Comparison of ENCODE assay signal across 14 mouse cellular contexts in genomic region chr9:45203797-45204410, GRCm38 (mm10). TPM values are rescaled to one million over a fixed set of nuclear protein-coding genes. Genes with fewer than 3 reads are reported as not detected.
DNase-seq lines count a peak whose midpoint lies in the region; ATAC-seq lines count a peak whose summit lies in the region.
"Had no signal": no experiment of that assay in that cellular context is flagged by ENCODE, and none has a peak within 500 bp of the region (broad histone marks: within the 10 kb centered on the region; RNA-seq: fewer than 3 reads in every experiment).

TSS of gene Tmprss4 (minus strand) at chr9:45204092.

- no peaks in the 10 kb centered on the region for H3K27me3 ChIP-seq in stomach, embryonic 14.5 days (ENCODE audit: control insufficient read depth, insufficient read depth, low read length)
- H3K27me3 ChIP-seq in forebrain, embryonic 13.5 days = no peaks in the 10 kb centered on the region
- H3K27me3 ChIP-seq: liver, embryonic 13.5 days; midbrain, embryonic 15.5 days had no signal

- H3K9me3 ChIP-seq in stomach, embryonic 14.5 days (ENCODE audit: control insufficient read depth, low read depth, low read length) = no peaks in the 10 kb centered on the region
- no peaks in the 10 kb centered on the region for H3K9me3 ChIP-seq in forebrain, embryonic 13.5 days (replicated peaks)
- H3K9me3 ChIP-seq: heart, embryonic 10.5 days; liver, embryonic 13.5 days; midbrain, embryonic 15.5 days had no signal

- peak within 1 kb of the TSS; percentile 63; the same call in 1 of the 2 replicates for H3K27ac ChIP-seq in stomach, embryonic 14.5 days (ENCODE audit: low read length)
- no peak within 1 kb of the TSS for H3K27ac ChIP-seq in forebrain, embryonic 13.5 days
- H3K27ac ChIP-seq: heart, embryonic 10.5 days; liver, embryonic 13.5 days; midbrain, embryonic 15.5 days had no signal

- no peak within 1 kb of the TSS; the same call in 1 of the 2 replicates for H3K4me3 ChIP-seq in stomach, embryonic 14.5 days (ENCODE audit: low read depth, low read length)
- H3K4me3 ChIP-seq in forebrain, embryonic 13.5 days = no peak within 1 kb of the TSS
- H3K4me3 ChIP-seq: heart, embryonic 10.5 days; liver, embryonic 13.5 days; midbrain, embryonic 15.5 days had no signal

- H3K4me1 ChIP-seq in stomach, embryonic 14.5 days (ENCODE audit: control insufficient read depth, insufficient read depth, low read length) = no peaks in the 10 kb centered on the region
- no peaks in the 10 kb centered on the region for H3K4me1 ChIP-seq in forebrain, embryonic 13.5 days
- H3K4me1 ChIP-seq: heart, embryonic 10.5 days; midbrain, embryonic 15.5 days had no signal

- H3K9ac ChIP-seq in stomach, embryonic 14.5 days (replicated peaks; ENCODE audit: low read depth, low read length) = no peak within 1 kb of the TSS
- no peak within 1 kb of the TSS for H3K9ac ChIP-seq in forebrain, embryonic 13.5 days
- H3K9ac ChIP-seq: forebrain, postnatal 0 days; liver, embryonic 13.5 days; midbrain, embryonic 15.5 days had no signal

- WGBS in large intestine, adult 2 months = 23% methylated on average over 8 of the region's 8 CpGs
- 60% methylated on average over 8 of the region's 8 CpGs for WGBS in stomach, embryonic 14.5 days
- WGBS in forebrain, embryonic 13.5 days = 77% methylated on average over 8 of the region's 8 CpGs

- ATAC-seq in stomach, embryonic 14.5 days (ENCODE audit: insufficient number of reproducible peaks, insufficient read depth, low FRiP score, low read depth) = peak; percentile 85
- no peak for ATAC-seq in forebrain, embryonic 13.5 days
- ATAC-seq: forebrain, postnatal 0 days; midbrain, embryonic 15.5 days had no signal

- peak; percentile 44 for DNase-seq in thymus, postnatal 25 days
- no peak for DNase-seq in thymus, postnatal 4 days
- peak; percentile 89 for DNase-seq in gonadal fat pad, adult 2 months (ENCODE audit: low read depth)
- DNase-seq in large intestine, adult 2 months (ENCODE audit: low read depth, low spot score) = peak; percentile 96
- no peak for DNase-seq in right cerebral cortex, postnatal 14 days
- DNase-seq in gastrocnemius, adult 8-10 months (ENCODE audit: low spot score in 2 of 2) = no peak
- DNase-seq: forebrain, postnatal 0 days; layer of hippocampus, postnatal 36 days; liver, embryonic 13.5 days had no signal

- no peaks in the 10 kb centered on the region for H3K36me3 ChIP-seq in stomach, embryonic 14.5 days (ENCODE audit: control insufficient read depth, insufficient read depth, low read length)
- H3K36me3 ChIP-seq in forebrain, embryonic 13.5 days (ENCODE audit: poor library complexity, severe bottlenecking) = no peaks in the 10 kb centered on the region
- H3K36me3 ChIP-seq: heart, embryonic 10.5 days; liver, embryonic 13.5 days; midbrain, embryonic 15.5 days had no signal

- H3K4me2 ChIP-seq in stomach, embryonic 14.5 days (replicated peaks; ENCODE audit: low read depth, low read length) = peak within 1 kb of the TSS; percentile 27
- no peak within 1 kb of the TSS for H3K4me2 ChIP-seq in forebrain, embryonic 13.5 days
- H3K4me2 ChIP-seq: liver, embryonic 13.5 days; midbrain, embryonic 15.5 days had no signal

RNA-seq across cellular contexts. Expression of gene Tmprss4, which starts in this region (rescaled TPM):
- 0.36 and 0.41 TPM in 2 replicates for polyA plus RNA-seq in gonadal fat pad, adult 2 months (2012; rRNA removed)
- 147 and 155 TPM in 2 replicates for polyA plus RNA-seq in large intestine, adult 2 months (2012; rRNA removed)
- polyA plus RNA-seq in stomach, embryonic 14.5 days (2014; fragmentation: Nextera tagmentation; extraction: Ambion mirVana) = 19.2 and 20.5 TPM in 2 replicates
- total RNA-seq in gastrocnemius, adult 8-10 months (2022) = not detected
- polyA plus RNA-seq in forebrain, embryonic 13.5 days (2015; fragmentation: Nextera tagmentation; extraction: Ambion mirVana) = not detected in 2 replicates
- total RNA-seq: forebrain, postnatal 0 days; layer of hippocampus, postnatal 36 days had no signal
- polyA plus RNA-seq: forebrain, postnatal 0 days; heart, embryonic 10.5 days; hindbrain, embryonic 11.5 days; midbrain, embryonic 15.5 days had no signal

Comparison
In these comparisons a context has a peak if more than half of its experiments do, and no peak if none do; other contexts are left out.
1. RNA of gene Tmprss4 (polyA plus RNA-seq): 147 to 155 TPM in large intestine, adult 2 months and 19.2 to 20.5 TPM in stomach, embryonic 14.5 days; 0.36 to 0.41 TPM in gonadal fat pad, adult 2 months and not detected in forebrain, embryonic 13.5 days; every median in the first group is over 10 times any median in the second.
2. DNase-seq: peak in thymus, postnatal 25 days (single experiment) and large intestine, adult 2 months (single experiment); none in thymus, postnatal 4 days (single experiment), right cerebral cortex, postnatal 14 days (single experiment) and gastrocnemius, adult 8-10 months (0 of 2).
3. Peak in DNase-seq in gonadal fat pad, adult 2 months; RNA of the gene not detected or under 1 TPM.